Mouse (Mus musculus) brain, embryonic 14.5 days (tissue): ENCODE measurements at regions not wholly inside any gene's neighbourhood (a gene's known extent, or its start where the extent isn't known, plus 50 kb on each side); places are given as distances from the start of the nearest gene placed in this dataset.

ENCODE experiments used
- CTCF ChIP-seq: fragments of 200-500 bp; IDR thresholded peaks from 2 replicates; pipeline ENCODE4 v1.5.1; 2012; ENCODE audit warnings: inconsistent platforms, mild to moderate bottlenecking, moderate library complexity, borderline replicate concordance; ENCODE audit not compliant: insufficient read depth, insufficient read length; ENCODE audit errors: extremely low read depth
- POLR2A ChIP-seq: fragments of 200-500 bp; IDR thresholded peaks from 2 replicates; pipeline ENCODE4 v1.6.1; 2012; ENCODE audit warnings: mild to moderate bottlenecking, inconsistent platforms, borderline replicate concordance; ENCODE audit not compliant: poor library complexity, insufficient read depth, insufficient read length, severe bottlenecking; ENCODE audit errors: extremely low read depth

DNA sequence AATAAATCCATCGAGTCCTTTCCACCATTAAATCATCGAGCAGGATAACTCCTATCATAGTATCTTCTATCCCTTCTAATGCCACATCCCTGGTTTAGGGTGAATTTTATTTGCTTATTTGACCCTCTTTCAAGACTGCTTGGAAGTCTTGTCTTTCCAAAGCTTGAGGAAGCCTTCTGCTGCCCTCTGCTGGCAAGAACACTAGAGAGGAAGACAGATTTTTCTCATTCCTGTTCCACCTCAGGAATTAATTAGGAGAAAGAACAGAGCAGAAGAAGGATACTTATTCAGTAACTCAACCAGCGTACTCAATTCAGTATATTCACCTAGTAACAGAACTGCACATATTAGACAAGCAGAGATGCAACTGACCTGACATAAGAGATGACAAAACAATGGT, 1005.9 kb downstream of the Basp1 start:
- no peak for TF ChIP-seq POLR2A
- peak; percentile 72; the same call in 1 of the 2 replicates for TF ChIP-seq CTCF
